Mouse (Mus musculus) MEL (cell line): ENCODE measurements around the gene Fam131b. TPM values are rescaled to one million over a fixed set of nuclear protein-coding genes. Genes with fewer than 3 reads are reported as not detected.

ENCODE experiments used
- DNase-seq: peaks from one replicate; pipeline ENCODE4 v3.0.0; 2011; ENCODE audit warnings: low read depth, low spot score
- H3K27ac ChIP-seq: 2 replicates; pipeline ENCODE4 v1.5.1; 2012; ENCODE audit warnings: low read depth, mild to moderate bottlenecking, control low read depth, low read length, moderate library complexity; ENCODE audit not compliant: control insufficient read depth
- H3K27me3 ChIP-seq, 2 experiments: fragments of 150-350 bp in 1 of 2; sonication (generic) in 1 of 2; 2 replicates each; pipeline ENCODE4 v1.6.1; 2012; ENCODE audit warnings: low read length in 2 of 2, mild to moderate bottlenecking in 2 of 2, improper control_type of control experiment in 1 of 2, moderate library complexity in 1 of 2; ENCODE audit not compliant: insufficient read depth in 2 of 2, control insufficient read depth in 1 of 2
- H3K36me3 ChIP-seq, 2 experiments: 2 replicates each; pipeline ENCODE4 v1.6.1; 2012 to 2014; ENCODE audit warnings: low read length in 2 of 2, improper control_type of control experiment in 1 of 2, inconsistent platforms in 1 of 2, mild to moderate bottlenecking in 1 of 2; ENCODE audit not compliant: insufficient read depth in 2 of 2, control insufficient read depth in 1 of 2
- H3K4me1 ChIP-seq, 2 experiments: fragments of 150-350 bp in 1 of 2; sonication (generic) in 1 of 2; 2 replicates each; pipeline ENCODE4 v1.6.1; 2012; ENCODE audit warnings: low read length in 2 of 2, improper control_type of control experiment in 1 of 2, mild to moderate bottlenecking in 1 of 2; ENCODE audit not compliant: insufficient read depth in 2 of 2, control insufficient read depth in 1 of 2
- H3K4me3 ChIP-seq, 2 experiments: fragments of 150-350 bp in 1 of 2; sonication (generic) in 1 of 2; 2 replicates each; pipeline ENCODE4 v1.5.1; 2012; ENCODE audit warnings: low read depth in 2 of 2, low read length in 2 of 2, mild to moderate bottlenecking in 2 of 2, moderate library complexity in 2 of 2, control low read depth in 1 of 2, improper control_type of control experiment in 1 of 2; ENCODE audit not compliant: control insufficient read depth in 1 of 2, insufficient read depth in 1 of 2
- H3K79me2 ChIP-seq: 2 replicates; pipeline ENCODE4 v1.6.1; 2012; ENCODE audit warnings: mild to moderate bottlenecking, low read length, moderate library complexity; ENCODE audit not compliant: control insufficient read depth, poor library complexity, insufficient read depth
- H3K9ac ChIP-seq: 2 replicates; pipeline ENCODE4 v1.6.1; 2012; ENCODE audit warnings: low read depth, mild to moderate bottlenecking, control low read depth, low read length, moderate library complexity; ENCODE audit not compliant: control insufficient read depth, poor library complexity, severe bottlenecking
- H3K9me3 ChIP-seq: fragments of 150-350 bp; sonication (generic); replicated peaks from 2 replicates; pipeline ENCODE4 v1.6.1; 2012; ENCODE audit warnings: mild to moderate bottlenecking, low read length, improper control_type of control experiment, moderate library complexity; ENCODE audit not compliant: insufficient read depth
- BHLHE40 ChIP-seq: IDR thresholded peaks from 2 replicates; pipeline ENCODE4 v1.6.1; 2012; ENCODE audit warnings: low read depth, mild to moderate bottlenecking, inconsistent platforms, low read length, improper control_type of control experiment, borderline replicate concordance
- CHD1 ChIP-seq: IDR thresholded peaks from 2 replicates; pipeline ENCODE4 v1.6.1; 2012; ENCODE audit warnings: low read depth, mild to moderate bottlenecking, inconsistent platforms, low read length, improper control_type of control experiment
- E2F4 ChIP-seq: IDR thresholded peaks from 2 replicates; pipeline ENCODE4 v1.6.1; 2011; ENCODE audit warnings: low read depth, low read length, improper control_type of control experiment, borderline replicate concordance
- ELF1 ChIP-seq: IDR thresholded peaks from 2 replicates; pipeline ENCODE4 v1.6.1; 2014; ENCODE audit warnings: low read depth, mild to moderate bottlenecking, inconsistent platforms, low read length, improper control_type of control experiment, moderate library complexity
- GATA1 ChIP-seq: IDR thresholded peaks from 2 replicates; pipeline ENCODE4 v1.6.1; 2011; ENCODE audit warnings: low read depth, low read length, improper control_type of control experiment
- MAZ ChIP-seq: IDR thresholded peaks from 2 replicates; pipeline ENCODE4 v1.6.1; 2012; ENCODE audit warnings: low read depth, mild to moderate bottlenecking, inconsistent platforms, low read length, improper control_type of control experiment
- MEF2A ChIP-seq: IDR thresholded peaks from 2 replicates; pipeline ENCODE4 v1.6.1; 2014; ENCODE audit warnings: low read depth, mild to moderate bottlenecking, inconsistent platforms, low read length, improper control_type of control experiment; ENCODE audit not compliant: poor library complexity, insufficient replicate concordance, severe bottlenecking; ENCODE audit errors: extremely low read depth
- MYB ChIP-seq: IDR thresholded peaks from 2 replicates; pipeline ENCODE4 v1.6.1; 2011; ENCODE audit warnings: mild to moderate bottlenecking, low read depth, low read length, improper control_type of control experiment
- MYC ChIP-seq: IDR thresholded peaks from 2 replicates; pipeline ENCODE4 v1.6.1; 2011; ENCODE audit warnings: low read depth, mild to moderate bottlenecking, low read length, improper control_type of control experiment, moderate library complexity
- POLR2A ChIP-seq, 2 experiments: IDR thresholded peaks; 2 replicates each; pipeline ENCODE4 v1.6.1; 2011 to 2012; ENCODE audit warnings: low read length in 2 of 2, mild to moderate bottlenecking in 2 of 2, control low read depth in 1 of 2, improper control_type of control experiment in 1 of 2, low read depth in 1 of 2, moderate library complexity in 1 of 2; ENCODE audit not compliant: control insufficient read depth in 1 of 2, insufficient read depth in 1 of 2, poor library complexity in 1 of 2
- polyA plus RNA-seq, 2 experiments: library from polyadenylated mRNA; stranded (reverse) in 1 of 2; unstranded in 1 of 2; fragments of >175 nt in 1 of 2; fragments of >200 nt in 1 of 2; gene quantifications; 2 replicates each; pipeline versions ENCODE4 v1.2.1 to v1.2.4; 2012; ENCODE audit warnings: low replicate concordance in 2 of 2, low read depth in 1 of 2; ENCODE audit not compliant: insufficient read length in 2 of 2, insufficient read depth in 1 of 2, missing spikeins in 1 of 2
- total RNA-seq: library from RNA; depleted of rRNA; stranded (reverse); fragments of 300-350 nt; gene quantifications from 2 replicates; pipeline ENCODE4 v1.2.3, GENCODE M21; 2012

Fam131b gene
- total and polyA plus RNA-seq, 3 experiments, result 0.06 TPM; not detected in 2

- H3K9ac ChIP-seq, result no peak overlapping the region
- no peak overlapping the region for H3K27ac ChIP-seq
- H3K27me3 ChIP-seq, result no peaks in the 10 kb centered on the region
- H3K9me3 ChIP-seq, result no peaks in the 10 kb centered on the region
- H3K4me1 ChIP-seq, result peaks cover 0 to 11% of the 10 kb centered on the region in 2 experiments; a peak in 2 of 4 replicates
- no peaks in the 10 kb centered on the region for H3K79me2 ChIP-seq
- no peak for TF ChIP-seq E2F4
- no peak for TF ChIP-seq MAZ
- TF ChIP-seq MYB, result no peak
- TF ChIP-seq, all 39 proteins: peak for 0
- DNase-seq, result no peak
- H3K36me3 ChIP-seq, result peaks cover 0 to 2% of the 10 kb centered on the region in 2 experiments; a peak in 2 of 4 replicates
- no peak overlapping the region for H3K4me3 ChIP-seq
Observed at GRCm38 (mm10) chr6:42362974-42363373, 38.5 kb upstream of the Fam131b start.

DNA sequence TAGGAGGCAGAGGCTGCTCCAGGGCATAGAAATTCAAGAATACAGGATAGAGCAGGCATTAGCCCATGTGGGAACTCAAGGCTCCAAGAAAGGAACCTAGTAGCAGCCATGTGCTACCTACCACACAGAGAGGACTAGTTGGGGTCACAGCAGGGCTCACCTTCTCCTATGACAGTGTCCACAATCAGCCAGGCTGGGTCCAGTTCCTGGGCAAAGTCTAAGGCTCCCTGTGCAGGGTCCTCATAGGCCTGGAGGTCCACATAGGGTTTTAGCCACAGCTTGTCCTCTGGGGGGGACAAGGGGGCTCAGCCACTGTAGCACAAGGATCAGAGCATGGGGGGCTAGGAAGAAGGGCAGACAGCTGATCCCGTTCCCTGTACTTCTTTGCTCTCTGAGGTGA lies 38.1 kb upstream of the Fam131b start:
- Histone ChIP-seq H3K4me1 (peaks cover 0 to 11% of the 10 kb centered on the region in 2 experiments; a peak in 2 of 4 replicates), H3K4me3 (no peak overlapping the region)
- TF ChIP-seq CHD1, result no peak
- TF ChIP-seq POLR2A (IDR thresholded peaks at IDR 0.05; ENCODE audit: control insufficient read depth in 1 of 2, insufficient read depth in 1 of 2, low read depth in 1 of 2, low read length in 2 of 2, poor library complexity in 1 of 2), result no peak
- TF ChIP-seq MEF2A, result no peak

DNA sequence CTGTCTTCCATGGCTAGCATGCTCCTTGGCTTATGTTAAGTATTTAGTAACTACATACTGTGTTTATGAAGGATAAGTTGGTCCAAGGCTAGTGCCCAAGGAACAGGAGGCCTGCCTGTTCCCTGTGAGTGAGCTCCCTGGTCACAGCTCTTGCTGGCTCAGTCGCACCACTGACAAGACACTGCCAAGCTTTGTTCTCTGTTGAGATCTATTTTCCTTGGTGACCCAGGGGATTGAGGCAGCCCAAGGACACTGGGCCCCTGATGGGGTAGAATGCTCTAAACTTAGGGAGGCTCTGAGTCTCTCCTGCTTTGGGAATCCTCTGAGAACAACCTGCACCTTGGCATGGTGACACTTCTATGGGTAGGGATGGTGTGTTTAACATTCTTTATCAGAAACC lies 37.6 kb upstream of the Fam131b start:
- H3K79me2 ChIP-seq, result no peaks in the 10 kb centered on the region
- no peak for TF ChIP-seq MAZ
- TF ChIP-seq BHLHE40, result no peak
- TF ChIP-seq GATA1, result no peak
- TF ChIP-seq MYC, result no peak
- no peak for TF ChIP-seq ELF1
- TF ChIP-seq, all 39 proteins: peak for 0
- Histone ChIP-seq H3K36me3 (peaks cover 0 to 2% of the 10 kb centered on the region in 2 experiments; a peak in 2 of 4 replicates), H3K4me1 (peaks cover 0 to 11% of the 10 kb centered on the region in 2 experiments; a peak in 2 of 4 replicates), H3K4me3 (no peak overlapping the region), H3K27ac (no peak overlapping the region), H3K27me3 (no peaks in the 10 kb centered on the region), H3K9me3 (no peaks in the 10 kb centered on the region), H3K9ac (no peak overlapping the region)
- no peak for DNase-seq

More for the DNA sequence above, 38.1 kb upstream of the Fam131b start:
- peaks cover 0 to 2% of the 10 kb centered on the region in 2 experiments; a peak in 2 of 4 replicates for H3K36me3 ChIP-seq
- H3K27me3 ChIP-seq, result no peaks in the 10 kb centered on the region
- DNase-seq, result no peak
- no peak overlapping the region for H3K27ac ChIP-seq
- no peak overlapping the region for H3K9ac ChIP-seq
- no peaks in the 10 kb centered on the region for H3K79me2 ChIP-seq
- no peaks in the 10 kb centered on the region for H3K9me3 ChIP-seq
